Mouse (Mus musculus) left cerebral cortex, adult 9 months (tissue): ENCODE measurements around the gene Cd200r4.
"Not testable (repeated sequence)": the region's sequence is repeated elsewhere in the genome, so short reads cannot be mapped to it uniquely, and the experiment has no call there.

Source experiments
- DNase-seq, 2 experiments: peaks; one replicate each; pipeline ENCODE4 v3.0.0; 2022; ENCODE audit warnings: low spot score in 2 of 2

The Cd200r4 gene

GRCm38 (mm10) chr16:44811544-44811943 is at the start of gene Cd200r4:
Gene Cd200r4 (plus strand): TSS chr16:44811733.
- no peak for DNase-seq

DNA sequence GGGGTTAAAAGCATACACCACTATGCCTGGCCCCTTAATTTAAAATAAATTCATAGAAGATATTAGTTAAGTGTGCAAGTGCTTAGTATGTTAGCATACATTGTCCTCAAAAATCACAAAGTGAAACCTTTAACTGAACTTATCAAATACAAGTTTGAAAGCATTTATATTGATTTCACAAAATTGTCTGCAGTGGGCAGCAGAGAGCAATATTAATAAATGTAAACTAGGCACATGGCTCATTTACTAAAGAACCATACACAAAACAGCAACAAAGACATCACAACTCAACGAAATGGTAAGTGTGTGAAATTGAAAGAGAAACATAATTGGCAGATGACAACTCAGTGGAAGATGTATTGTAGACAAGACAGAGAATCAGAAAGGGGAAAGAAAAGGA is 49.7 kb upstream of the Cd200r4 start:
- no peak for DNase-seq

DNA sequence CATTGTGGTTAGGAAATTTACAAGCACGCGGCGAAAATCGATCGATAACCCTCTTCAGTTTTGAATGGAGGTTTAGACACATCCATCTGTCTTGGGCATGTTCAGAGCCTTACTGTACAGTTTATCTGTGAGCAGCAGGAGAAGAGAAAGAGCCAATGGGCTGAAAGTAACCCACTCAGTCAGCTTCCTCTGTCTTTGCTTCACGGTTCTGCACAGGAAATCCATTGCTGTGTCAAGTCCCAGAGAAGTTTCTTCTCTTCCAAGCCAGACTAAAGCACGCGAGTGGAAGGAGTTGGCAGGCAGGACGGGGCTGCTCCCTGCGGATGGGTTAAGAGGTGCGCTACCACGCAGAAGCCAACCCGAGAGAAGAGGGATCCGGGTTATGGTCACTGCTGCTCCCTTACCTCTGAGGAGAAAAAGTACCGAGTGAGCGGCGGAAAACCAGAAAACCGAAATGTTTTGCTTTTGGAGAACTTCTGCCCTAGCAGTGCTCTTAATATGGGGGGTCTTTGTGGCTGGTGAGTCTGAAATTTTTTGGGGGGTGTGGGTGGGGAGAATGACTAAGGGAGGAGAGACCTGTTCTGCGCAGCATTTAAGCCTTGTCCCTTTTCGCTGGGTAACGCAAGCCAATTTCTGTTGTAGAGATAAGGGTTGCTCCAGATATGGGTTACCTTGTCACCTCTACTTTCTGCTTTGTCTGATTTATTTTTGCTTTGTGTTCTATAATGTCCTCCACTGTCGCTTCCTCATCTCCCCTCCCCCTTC is 45.8 kb upstream of the Cd200r4 start, which contains the start of gene Cd200r1:
Cd200r1 (plus strand) TSS at position 182 of the 765 bp plus-strand sequence.
- no peak for DNase-seq

DNA sequence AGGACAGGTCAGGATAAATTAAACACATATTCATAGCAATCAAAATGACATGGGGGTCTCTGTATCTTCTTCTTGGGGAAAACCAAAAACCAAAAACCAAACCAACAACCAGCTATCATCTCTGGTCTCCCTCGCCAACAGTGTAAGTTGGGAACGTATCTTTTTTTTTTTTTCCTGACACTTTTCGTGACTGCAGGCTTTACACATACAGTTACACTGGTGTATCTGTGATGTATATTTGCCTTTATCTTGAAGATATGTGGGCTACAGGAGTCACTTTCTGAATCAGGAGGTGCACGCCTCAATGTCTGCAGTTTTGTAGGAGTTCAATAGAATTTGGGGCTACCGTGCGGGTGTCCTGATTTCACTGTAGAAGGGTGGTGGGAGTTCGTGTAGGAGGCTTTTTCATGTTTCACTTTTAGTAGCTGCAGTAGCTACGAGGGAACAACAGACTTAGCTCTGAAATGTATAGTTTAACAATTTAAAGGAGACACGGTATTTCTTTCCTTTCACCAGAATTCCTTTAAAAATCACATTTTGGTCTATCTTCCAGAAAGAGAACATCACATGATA is 45.1 kb upstream of the Cd200r4 start:
- DNase-seq = peak in 1 of 2 experiments; percentile 25

GRCm38 (mm10) chr16:44767506-44767905 is 44.0 kb upstream of the Cd200r4 start:
- no peak for DNase-seq

DNA sequence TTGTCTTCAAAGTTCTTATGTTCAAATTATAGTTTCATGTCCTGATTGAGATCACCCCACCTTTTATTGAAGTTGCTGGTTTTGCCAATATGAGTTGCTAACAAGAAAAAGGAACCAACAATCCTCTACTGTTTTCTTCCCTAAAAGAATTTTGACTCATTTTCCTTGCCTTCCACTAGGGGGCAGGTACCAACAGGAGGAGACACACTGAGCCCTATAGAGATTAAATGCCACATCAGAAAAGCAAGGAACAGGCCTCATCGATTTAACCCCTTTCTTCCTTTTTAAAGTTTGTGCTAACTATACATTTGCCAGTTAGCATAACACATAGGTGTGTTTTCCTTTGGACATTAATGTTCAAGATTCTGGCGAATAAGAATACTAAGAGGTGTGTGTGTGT is 43.6 kb upstream of the Cd200r4 start:
- DNase-seq = no peak

- no peak for DNase-seq
Measured at GRCm38 (mm10) chr16:44772577-44772976, 39.0 kb upstream of the Cd200r4 start.

DNA sequence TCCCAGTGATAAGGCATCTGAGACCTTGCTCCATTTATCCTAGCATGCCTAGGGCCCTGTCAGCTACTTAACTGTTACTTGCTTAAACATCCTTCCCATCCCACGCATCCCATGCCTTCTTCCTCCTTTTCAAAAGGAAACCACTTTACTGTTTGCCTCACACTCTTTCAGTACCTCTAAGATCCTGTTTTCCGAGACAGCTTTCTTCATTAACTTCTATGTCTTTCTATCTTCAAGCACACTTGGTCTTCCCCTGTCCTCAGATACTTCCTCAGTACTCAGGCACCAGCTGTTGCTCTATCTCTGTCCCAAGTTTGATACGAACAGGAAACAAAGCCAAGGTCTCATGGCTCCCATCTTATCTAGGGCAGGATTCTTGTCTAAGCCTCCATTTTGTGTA is 37.9 kb upstream of the Cd200r4 start:
- DNase-seq = no peak

GRCm38 (mm10) chr16:44774201-44774600 is 37.3 kb upstream of the Cd200r4 start:
- DNase-seq = no peak

GRCm38 (mm10) chr16:44778538-44779147 is 32.9 kb upstream of the Cd200r4 start:
- DNase-seq = no peak

DNA sequence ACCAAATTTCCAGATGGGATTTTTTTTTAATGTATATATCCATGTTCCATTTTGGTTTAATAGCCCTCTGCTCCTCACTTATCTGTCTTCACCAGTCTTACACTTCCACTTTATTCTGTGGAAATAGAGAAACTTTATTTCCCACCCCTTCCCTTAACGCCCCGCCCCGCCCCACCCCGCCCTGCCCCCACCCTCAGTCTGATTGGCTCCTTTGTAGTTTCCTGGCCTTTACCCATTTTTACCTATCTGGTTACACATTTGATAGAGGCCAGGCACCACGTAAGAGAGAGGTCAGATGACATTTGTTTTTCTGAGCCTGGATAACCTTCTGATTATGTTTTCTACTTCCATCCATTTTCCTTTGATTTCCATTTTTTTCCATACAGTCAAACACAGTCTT is 32.0 kb upstream of the Cd200r4 start:
- no peak for DNase-seq

DNA sequence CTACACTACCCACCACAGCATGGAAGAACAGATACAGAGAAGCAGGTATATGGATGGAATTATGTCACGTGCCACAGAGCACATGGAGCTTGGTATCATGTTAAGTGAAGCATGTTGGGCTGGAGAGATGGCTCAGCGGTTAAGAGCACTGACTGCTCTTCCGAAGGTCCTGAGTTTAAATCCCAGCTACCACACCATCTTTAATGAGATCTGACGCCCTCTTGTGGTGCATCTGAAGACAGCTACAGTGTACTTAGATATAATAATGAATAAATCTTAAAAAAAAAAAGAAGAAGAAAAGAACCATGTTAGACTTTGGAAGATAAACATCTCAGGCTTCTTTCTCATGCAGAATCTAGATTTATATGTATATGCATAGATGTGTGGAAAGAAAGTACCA is 30.8 kb upstream of the Cd200r4 start:
- DNase-seq = no peak

- DNase-seq = no peak
Measured at GRCm38 (mm10) chr16:44786934-44787333, 24.6 kb upstream of the Cd200r4 start.

- no peak for DNase-seq
Measured at GRCm38 (mm10) chr16:44794416-44794815, 17.1 kb upstream of the Cd200r4 start.

- no peak for DNase-seq
Measured at GRCm38 (mm10) chr16:44805976-44806375, 5.6 kb upstream of the Cd200r4 start.

DNA sequence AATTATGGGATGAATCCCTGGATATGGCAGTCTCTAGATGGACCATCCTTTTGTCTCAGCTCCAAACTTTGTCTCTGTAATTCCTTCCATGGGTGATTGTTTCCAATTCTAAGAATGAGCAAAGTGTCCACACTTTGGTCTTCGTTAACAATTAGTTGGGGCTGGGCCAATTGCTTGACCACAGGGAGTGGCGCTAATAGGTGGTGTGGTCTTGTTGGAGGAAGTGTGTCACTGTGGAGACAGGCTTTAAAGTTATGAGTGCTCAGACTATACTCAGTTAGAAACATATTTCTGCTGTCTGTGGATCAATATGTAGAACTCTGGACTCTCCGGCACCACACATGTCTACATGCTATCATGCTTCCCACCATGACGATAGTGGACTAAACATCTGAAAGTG is 1.3 kb upstream of the Cd200r4 start:
- DNase-seq = not testable (repeated sequence)

GRCm38 (mm10) chr16:44812468-44813065 is 1.0 kb downstream of the Cd200r4 start:
- no peak for DNase-seq

- no peak for DNase-seq
Measured at GRCm38 (mm10) chr16:44818010-44818409, 6.5 kb downstream of the Cd200r4 start.

GRCm38 (mm10) chr16:44820545-44820944 is 9.0 kb downstream of the Cd200r4 start:
- DNase-seq = no peak

DNA sequence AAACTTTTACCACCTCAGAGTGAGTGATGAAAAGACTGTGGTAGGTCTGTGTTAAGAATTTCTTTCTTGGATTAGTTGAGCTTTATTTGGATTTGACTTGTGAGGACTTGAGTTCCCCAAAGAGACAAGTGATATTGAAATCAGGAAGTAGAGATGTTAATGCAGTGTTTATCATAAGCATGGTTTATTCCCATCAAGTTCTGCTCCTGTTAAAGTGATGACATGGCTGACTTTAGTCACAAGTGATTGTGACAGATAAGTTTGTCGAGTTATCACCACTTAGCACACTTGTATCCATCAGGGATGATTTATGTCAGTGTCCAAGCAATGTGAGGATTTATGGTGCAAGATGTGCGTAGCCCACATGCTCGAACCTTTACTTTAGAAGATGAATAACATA is 20.8 kb downstream of the Cd200r4 start:
- DNase-seq = no peak

- DNase-seq = peak; percentile 6 to 11
Measured at GRCm38 (mm10) chr16:44833189-44833588, 21.7 kb downstream of the Cd200r4 start.

DNA sequence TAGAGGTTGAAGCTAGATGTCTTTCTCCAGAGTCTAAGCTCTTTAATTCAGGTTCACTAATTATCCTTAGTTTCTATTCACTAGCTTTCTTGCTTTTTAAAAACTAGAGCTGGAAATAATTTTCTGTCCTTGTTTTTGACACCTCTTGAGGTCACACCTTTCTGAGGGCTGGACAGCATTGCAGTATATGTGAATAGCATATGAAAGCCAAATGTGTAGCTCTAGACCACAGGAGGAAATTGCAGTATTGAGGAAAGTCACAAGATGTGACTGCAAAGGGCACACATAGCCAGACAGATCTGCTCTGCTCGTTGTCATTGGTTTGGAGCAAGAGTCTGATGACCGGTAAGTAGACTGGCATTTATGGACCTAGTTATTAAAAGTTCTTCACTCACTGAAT is 55.3 kb downstream of the Cd200r4 start, which contains the start of gene Cd200r2:
Cd200r2 (plus strand) TSS at position 301 of the 400 bp plus-strand sequence.
- DNase-seq = no peak
